ENCODE assay signal across 26 mouse cellular contexts in the genomic region with DNA sequence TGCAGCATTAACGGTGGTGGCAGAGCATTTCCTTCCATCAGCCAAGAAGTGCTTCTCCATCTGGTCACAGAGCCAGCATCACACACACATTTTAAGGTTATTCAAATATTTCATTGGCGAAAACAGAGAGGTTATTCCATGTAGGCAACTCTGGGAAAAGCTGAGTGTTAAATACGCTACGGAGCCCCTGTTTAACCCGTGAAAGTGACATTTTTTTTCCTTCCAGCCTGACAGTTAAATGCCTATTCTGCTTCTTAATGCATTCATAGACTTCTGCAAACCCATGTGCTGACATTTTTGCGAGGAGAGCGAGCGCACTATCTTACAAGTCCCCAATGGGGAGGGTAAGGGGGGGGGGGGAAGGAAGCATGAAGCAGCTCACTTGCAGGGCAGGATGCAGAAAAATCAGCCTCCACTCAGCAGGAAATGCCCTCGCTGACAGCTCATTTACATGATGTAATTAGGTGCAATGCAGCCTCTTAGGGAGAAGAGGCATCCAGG. TPM values are rescaled to one million over a fixed set of nuclear protein-coding genes. Genes with fewer than 3 reads are reported as not detected.
DNase-seq lines count a peak whose midpoint lies in the region; ATAC-seq and TF ChIP-seq lines count a peak whose summit lies in the region.
"Had no signal": no experiment of that assay in that cellular context is flagged by ENCODE, and none has a peak within 500 bp of the region (broad histone marks: within the 10 kb centered on the region; RNA-seq: fewer than 3 reads in every experiment).

No protein-coding gene starts in this region.

- TF ChIP-seq CTCF in midbrain, postnatal 0 days (IDR thresholded peaks at IDR 0.05), result no peak
- no peak for TF ChIP-seq CTCF in kidney, adult 2 months (conservative IDR thresholded peaks at IDR 0.05; ENCODE audit: insufficient read depth, insufficient read length, low read depth, low read length)

- H3K9me3 ChIP-seq in forebrain, embryonic 15.5 days, result no peaks in the 10 kb centered on the region
- H3K9me3 ChIP-seq in forebrain, embryonic 10.5 days, result no peaks in the 10 kb centered on the region
- H3K9me3 ChIP-seq in midbrain, embryonic 13.5 days, result no peaks in the 10 kb centered on the region
- H3K9me3 ChIP-seq in midbrain, embryonic 11.5 days (ENCODE audit: control insufficient read depth, low read length), result no peaks in the 10 kb centered on the region
- H3K9me3 ChIP-seq in midbrain, postnatal 0 days (ENCODE audit: low read length), result no peaks in the 10 kb centered on the region
- H3K9me3 ChIP-seq: heart, embryonic 13.5 days; liver, embryonic 15.5 days; lung, embryonic 15.5 days; midbrain, embryonic 12.5 days; neural tube, embryonic 13.5 days; stomach, embryonic 15.5 days had no signal

- H3K27me3 ChIP-seq in forebrain, embryonic 15.5 days, result no peaks in the 10 kb centered on the region
- H3K27me3 ChIP-seq in forebrain, embryonic 10.5 days (ENCODE audit: poor library complexity, severe bottlenecking), result no peaks in the 10 kb centered on the region
- H3K27me3 ChIP-seq in midbrain, embryonic 13.5 days, result 0 out of 2 replicates have a peak, but pooled peaks cover 3% of the 10 kb centered on the region
- H3K27me3 ChIP-seq in midbrain, embryonic 11.5 days (ENCODE audit: control insufficient read depth, insufficient read depth, low read length), result no peaks in the 10 kb centered on the region
- H3K27me3 ChIP-seq in midbrain, postnatal 0 days (ENCODE audit: insufficient read depth, low read length), result no peaks in the 10 kb centered on the region
- no peaks in the 10 kb centered on the region for H3K27me3 ChIP-seq in kidney, adult 2 months (replicated peaks; ENCODE audit: control insufficient read depth, insufficient read depth, low read length)
- H3K27me3 ChIP-seq: heart, embryonic 13.5 days; liver, embryonic 15.5 days; lung, embryonic 15.5 days; stomach, embryonic 15.5 days had no signal

- no peak overlapping the region for H3K4me3 ChIP-seq in forebrain, embryonic 15.5 days
- H3K4me3 ChIP-seq in forebrain, embryonic 10.5 days, result no peak overlapping the region
- H3K4me3 ChIP-seq in midbrain, embryonic 13.5 days (replicated peaks), result no peak overlapping the region
- no peak overlapping the region for H3K4me3 ChIP-seq in midbrain, embryonic 11.5 days (ENCODE audit: low read depth, low read length)
- no peak overlapping the region for H3K4me3 ChIP-seq in midbrain, postnatal 0 days (ENCODE audit: low read depth, low read length)
- H3K4me3 ChIP-seq in kidney, adult 2 months (ENCODE audit: insufficient read depth, low read depth, low read length), result no peak overlapping the region
- H3K4me3 ChIP-seq: heart, adult 2 months; heart, embryonic 13.5 days; liver, embryonic 15.5 days; lung, embryonic 15.5 days; midbrain, embryonic 12.5 days; neural tube, embryonic 13.5 days; stomach, embryonic 15.5 days had no signal

- no peak for TF ChIP-seq POLR2A in kidney, adult 2 months (IDR thresholded peaks at IDR 0.05; ENCODE audit: low read depth, low read length)

- H3K4me2 ChIP-seq in forebrain, embryonic 15.5 days (replicated peaks), result peak overlapping the region; percentile 17; the same call in 1 of the 2 replicates
- no peak overlapping the region for H3K4me2 ChIP-seq in midbrain, embryonic 13.5 days (replicated peaks)
- H3K4me2 ChIP-seq in midbrain, embryonic 11.5 days, result no peak overlapping the region
- H3K4me2 ChIP-seq in midbrain, postnatal 0 days (ENCODE audit: low read depth, low read length, poor library complexity, severe bottlenecking), result no peak overlapping the region
- H3K4me2 ChIP-seq: heart, embryonic 13.5 days; liver, embryonic 15.5 days; lung, embryonic 15.5 days; midbrain, embryonic 12.5 days; neural tube, embryonic 13.5 days; stomach, embryonic 15.5 days had no signal

- H3K4me1 ChIP-seq in forebrain, embryonic 15.5 days, result peaks cover 46% of the 10 kb centered on the region
- peaks cover 24% of the 10 kb centered on the region for H3K4me1 ChIP-seq in forebrain, embryonic 10.5 days
- peaks cover 52% of the 10 kb centered on the region for H3K4me1 ChIP-seq in midbrain, embryonic 13.5 days (replicated peaks)
- H3K4me1 ChIP-seq in midbrain, embryonic 11.5 days (ENCODE audit: control insufficient read depth, insufficient read depth, low read length), result peaks cover 8% of the 10 kb centered on the region
- H3K4me1 ChIP-seq in midbrain, postnatal 0 days (ENCODE audit: insufficient read depth, low read length), result peaks cover 6% of the 10 kb centered on the region; the same call in 1 of the 2 replicates
- peaks cover 6% of the 10 kb centered on the region for H3K4me1 ChIP-seq in kidney, adult 2 months (ENCODE audit: control insufficient read depth, insufficient read depth, low read length)

- H3K27ac ChIP-seq in forebrain, embryonic 15.5 days (replicated peaks), result peak overlapping the region; percentile 27
- H3K27ac ChIP-seq in forebrain, embryonic 10.5 days, result no peak overlapping the region
- H3K27ac ChIP-seq in midbrain, embryonic 13.5 days, result 0 out of 2 replicates have a peak overlapping the region, but pooled peaks have one; percentile 1
- H3K27ac ChIP-seq in midbrain, embryonic 11.5 days (ENCODE audit: low read depth, low read length), result no peak overlapping the region
- no peak overlapping the region for H3K27ac ChIP-seq in midbrain, postnatal 0 days (ENCODE audit: low read depth, low read length)
- H3K27ac ChIP-seq in kidney, adult 2 months (ENCODE audit: insufficient read depth, low read depth, low read length), result no peak overlapping the region
- H3K27ac ChIP-seq: heart, adult 2 months; heart, embryonic 13.5 days; liver, embryonic 15.5 days; lung, embryonic 15.5 days; midbrain, embryonic 12.5 days; neural tube, embryonic 13.5 days; stomach, embryonic 15.5 days had no signal

- ATAC-seq in forebrain, embryonic 15.5 days (replicated peaks), result peak; percentile 38
- ATAC-seq in midbrain, embryonic 13.5 days, result no peak
- ATAC-seq in midbrain, embryonic 11.5 days (ENCODE audit: low FRiP score), result no peak
- no peak; the same call in 1 of the 2 replicates for ATAC-seq in midbrain, postnatal 0 days (ENCODE audit: low FRiP score)
- ATAC-seq: intestine, embryonic 16.5 days had no signal

- H3K9ac ChIP-seq in forebrain, embryonic 15.5 days (replicated peaks), result no peak overlapping the region
- H3K9ac ChIP-seq in midbrain, embryonic 13.5 days (replicated peaks), result no peak overlapping the region
- H3K9ac ChIP-seq in midbrain, embryonic 11.5 days (ENCODE audit: low read length), result no peak overlapping the region
- peak overlapping the region; percentile 13; the same call in 1 of the 2 replicates for H3K9ac ChIP-seq in midbrain, postnatal 0 days (replicated peaks; ENCODE audit: low read length, poor library complexity, severe bottlenecking)
- H3K9ac ChIP-seq: heart, embryonic 13.5 days; liver, embryonic 15.5 days; lung, embryonic 15.5 days; midbrain, embryonic 12.5 days; neural tube, embryonic 13.5 days; stomach, embryonic 15.5 days had no signal

- DNase-seq in forebrain, embryonic 10.5 days (ENCODE audit: extremely low spot score, low spot score), result no peak
- DNase-seq in midbrain, embryonic 11.5 days (ENCODE audit: low spot score, missing footprints), result no peak
- peak; percentile 50 for DNase-seq in brain, embryonic 18.5 days (ENCODE audit: low read depth, low spot score)
- DNase-seq in midbrain, postnatal 0 days (ENCODE audit: low spot score), result no peak
- no peak for DNase-seq in thymus, adult 18-20 months
- DNase-seq in kidney, adult 2 months, result no peak
- DNase-seq: adrenal gland, postnatal 25 days; cerebellum, adult 8-10 months; cerebellum, postnatal 36 days; heart, adult 2 months; heart, postnatal 10 days; kidney, adult 9 months; kidney, postnatal 10 days; layer of hippocampus, adult 9-11 months; right cerebral cortex, postnatal 14 days; thymus, postnatal 25 days had no signal

- WGBS in forebrain, embryonic 15.5 days, result 33% methylated on average over 9 of the region's 9 CpGs
- WGBS in forebrain, embryonic 10.5 days, result 82% methylated on average over 9 of the region's 9 CpGs
- WGBS in midbrain, embryonic 13.5 days, result 54% methylated on average over 9 of the region's 9 CpGs
- 75% methylated on average over 9 of the region's 9 CpGs for WGBS in midbrain, embryonic 11.5 days
- WGBS in midbrain, postnatal 0 days, result 44% methylated on average over 9 of the region's 9 CpGs
- WGBS in kidney, adult 2 months, result 70% methylated on average over 9 of the region's 9 CpGs

- H3K36me3 ChIP-seq in forebrain, embryonic 15.5 days, result no peaks in the 10 kb centered on the region
- H3K36me3 ChIP-seq in forebrain, embryonic 10.5 days (replicated peaks), result no peaks in the 10 kb centered on the region
- no peaks in the 10 kb centered on the region for H3K36me3 ChIP-seq in midbrain, embryonic 13.5 days
- H3K36me3 ChIP-seq in midbrain, embryonic 11.5 days (ENCODE audit: control insufficient read depth, insufficient read depth, low read length), result no peaks in the 10 kb centered on the region
- H3K36me3 ChIP-seq in midbrain, postnatal 0 days (ENCODE audit: insufficient read depth, low read length), result no peaks in the 10 kb centered on the region
- no peaks in the 10 kb centered on the region for H3K36me3 ChIP-seq in kidney, adult 2 months (ENCODE audit: control insufficient read depth, insufficient read depth, low read length)
- H3K36me3 ChIP-seq: heart, embryonic 13.5 days; liver, embryonic 15.5 days; lung, embryonic 15.5 days; midbrain, embryonic 12.5 days; neural tube, embryonic 13.5 days; stomach, embryonic 15.5 days had no signal

RNA-seq across cellular contexts. Expression of gene Mb21d2, which starts 52.3 kb away (rescaled TPM):
- polyA plus RNA-seq in forebrain, embryonic 15.5 days (2015; fragmentation: Nextera tagmentation; extraction: Ambion mirVana), result 9.5 and 10.5 TPM in 2 replicates
- polyA plus RNA-seq in forebrain, embryonic 10.5 days (2016; fragmentation: Nextera tagmentation; extraction: Ambion mirVana), result 4.5 and 4.6 TPM in 2 replicates
- 8.5 and 9.5 TPM in 2 replicates for polyA plus RNA-seq in midbrain, embryonic 13.5 days (2015; fragmentation: Nextera tagmentation; extraction: Ambion mirVana)
- polyA plus RNA-seq in midbrain, embryonic 11.5 days (2014; fragmentation: Nextera tagmentation; extraction: Ambion mirVana), result 9.3 and 10.4 TPM in 2 replicates
- 51.5 and 55.6 TPM in 2 replicates for total RNA-seq in midbrain, postnatal 0 days (2014; rRNA removed)
- polyA plus RNA-seq in midbrain, postnatal 0 days (2015; fragmentation: Nextera tagmentation; extraction: Ambion mirVana), result 16.5 and 16.9 TPM in 2 replicates
- 14.7 and 17.9 TPM in 2 replicates for polyA plus RNA-seq in kidney, adult 2 months (2012; rRNA removed)
- total RNA-seq: megakaryocyte progenitor cell, adult 5-6 weeks had no signal

Comparison
In these comparisons a context has a peak if more than half of its experiments do, and no peak if none do; other contexts are left out.
1. H3K27ac ChIP-seq: peak in forebrain, embryonic 15.5 days (single experiment) and midbrain, embryonic 13.5 days (single experiment); none in forebrain, embryonic 10.5 days (single experiment), midbrain, embryonic 11.5 days (single experiment), midbrain, postnatal 0 days (single experiment) and kidney, adult 2 months (single experiment).